Mouse (Mus musculus) stomach, postnatal 0 days (tissue): ENCODE data around the gene Ypel1. TPM values are rescaled to one million over a fixed set of nuclear protein-coding genes. Genes with fewer than 3 reads are reported as not detected.

Experiments used
- ATAC-seq: fragments of 200-750 bp; cut with Nextera tagmentation; 2 replicates; pipeline ENCODE4 v1.8.0; 2017; ENCODE audit not compliant: low FRiP score, low TSS enrichment
- DNase-seq: peaks from one replicate; pipeline ENCODE4 v3.0.0-alpha.2; 2016; ENCODE audit warnings: low spot score
- H3K27ac ChIP-seq: fragments of 300-500 bp; sonication (generic); replicated peaks from 2 replicates; pipeline ENCODE4 v1.5.1; 2014; ENCODE audit warnings: mild to moderate bottlenecking, control low read depth
- H3K27me3 ChIP-seq: fragments of 300-500 bp; sonication (generic); 2 replicates; pipeline ENCODE4 v1.6.1; 2014; ENCODE audit warnings: low read length; ENCODE audit not compliant: control insufficient read depth, insufficient read depth
- H3K36me3 ChIP-seq: fragments of 300-500 bp; sonication (generic); 2 replicates; pipeline ENCODE4 v1.6.1; 2014; ENCODE audit warnings: low read length, mixed read lengths; ENCODE audit not compliant: control insufficient read depth, insufficient read depth
- H3K4me1 ChIP-seq: fragments of 300-500 bp; sonication (generic); replicated peaks from 2 replicates; pipeline ENCODE4 v1.6.1; 2014; ENCODE audit warnings: antibody characterized with exemption; ENCODE audit not compliant: control insufficient read depth, insufficient read depth
- H3K4me2 ChIP-seq: fragments of 300-500 bp; sonication (generic); replicated peaks from 2 replicates; pipeline ENCODE4 v1.6.1; 2014; ENCODE audit warnings: low read depth, mild to moderate bottlenecking, control low read depth, moderate library complexity
- H3K4me3 ChIP-seq: fragments of 300-500 bp; sonication (generic); 2 replicates; pipeline ENCODE4 v1.5.1; 2014; ENCODE audit warnings: low read depth, low read length, control low read depth
- H3K9ac ChIP-seq: fragments of 300-500 bp; sonication (generic); 2 replicates; pipeline ENCODE4 v1.6.1; 2014; ENCODE audit warnings: mild to moderate bottlenecking, low read length, control low read depth, mixed read lengths
- H3K9me3 ChIP-seq: fragments of 300-500 bp; sonication (generic); 2 replicates; pipeline ENCODE4 v1.6.1; 2016; ENCODE audit warnings: low read length; ENCODE audit not compliant: control insufficient read depth
- CTCF ChIP-seq: IDR thresholded peaks from 2 replicates; pipeline ENCODE4 v1.5.1; 2016; ENCODE audit warnings: antibody characterized with exemption, low read depth, mild to moderate bottlenecking, moderate library complexity
- EP300 ChIP-seq: optimal IDR thresholded peaks from 2 replicates; pipeline ENCODE3; 2016; ENCODE audit warnings: antibody characterized with exemption
- WGBS: fragments of 180-500 bp; shearing (Covaris S2); extraction: QIAGEN DNeasy Blood & Tissue Kit; methylation state at CpG from one replicate; pipeline ENCODE4 v1.1.7; 2014; 5-methylcytosine and 5-hydroxymethylcytosine counted together
- polyA plus RNA-seq: library from polyadenylated mRNA; unstranded; fragments of >200 nt; fragmentation: Nextera tagmentation; extraction: Ambion mirVana; gene quantifications from 2 replicates; pipeline ENCODE4 v1.2.1, GENCODE M21; 2015

The Ypel1 gene
- polyA plus RNA-seq, 1 experiment from 2014 or later = 5.9 TPM

- Histone ChIP-seq H3K4me1 (no peaks in the 10 kb centered on the region), H3K4me2 (no peak overlapping the region), H3K36me3 (no peaks in the 10 kb centered on the region), H3K9me3 (no peaks in the 10 kb centered on the region), H3K9ac (no peak overlapping the region), H3K4me3 (no peak overlapping the region), H3K27me3 (no peaks in the 10 kb centered on the region), H3K27ac (no peak overlapping the region)
- no peak for DNase-seq
- no peak for ATAC-seq
- 77% methylated on average over 3 of the region's 3 CpGs for WGBS
- TF ChIP-seq EP300 = no peak
- TF ChIP-seq CTCF = no peak
Measured at GRCm38 (mm10) chr16:17055584-17055983, 13.9 kb upstream of the Ypel1 start.

GRCm38 (mm10) chr16:17062338-17062737 lies 7.2 kb upstream of the Ypel1 start:
- 61% methylated on average over 1 of the region's 1 CpGs for WGBS
- Histone ChIP-seq H3K4me1 (no peaks in the 10 kb centered on the region), H3K9ac (no peak overlapping the region), H3K36me3 (no peaks in the 10 kb centered on the region), H3K4me3 (no peak overlapping the region), H3K9me3 (no peaks in the 10 kb centered on the region), H3K27me3 (no peaks in the 10 kb centered on the region), H3K4me2 (no peak overlapping the region), H3K27ac (no peak overlapping the region)
- no peak for DNase-seq
- no peak for ATAC-seq
- TF ChIP-seq CTCF = no peak
- no peak for TF ChIP-seq EP300

GRCm38 (mm10) chr16:17067552-17067951 lies 1.9 kb upstream of the Ypel1 start:
- ATAC-seq = no peak
- no peak for TF ChIP-seq CTCF
- TF ChIP-seq EP300 = no peak
- WGBS = 75% methylated on average over 2 of the region's 2 CpGs

GRCm38 (mm10) chr16:17070716-17071115 lies 1.2 kb downstream of the Ypel1 start:
- no peak for DNase-seq
- Histone ChIP-seq H3K27ac (no peak overlapping the region), H3K4me2 (peak overlapping the region; percentile 89), H3K4me3 (peak overlapping the region; percentile 70), H3K9me3 (no peaks in the 10 kb centered on the region), H3K27me3 (no peaks in the 10 kb centered on the region), H3K9ac (no peak overlapping the region), H3K4me1 (no peaks in the 10 kb centered on the region), H3K36me3 (no peaks in the 10 kb centered on the region)
- TF ChIP-seq EP300 (no peak), CTCF (no peak)
- ATAC-seq = no peak
- 32% methylated on average over 6 of the region's 6 CpGs for WGBS

More at GRCm38 (mm10) chr16:17067552-17067951, 1.9 kb upstream of the Ypel1 start:
- Histone ChIP-seq H3K36me3 (no peaks in the 10 kb centered on the region), H3K9me3 (no peaks in the 10 kb centered on the region), H3K4me3 (no peak overlapping the region), H3K4me2 (no peak overlapping the region), H3K9ac (no peak overlapping the region), H3K27ac (no peak overlapping the region), H3K27me3 (no peaks in the 10 kb centered on the region), H3K4me1 (no peaks in the 10 kb centered on the region)
- DNase-seq = no peak

- 87% methylated on average over 7 of the region's 7 CpGs for WGBS
- TF ChIP-seq EP300 (no peak), CTCF (no peak)
- Histone ChIP-seq H3K4me1 (no peaks in the 10 kb centered on the region), H3K36me3 (no peaks in the 10 kb centered on the region), H3K9me3 (no peaks in the 10 kb centered on the region), H3K27me3 (no peaks in the 10 kb centered on the region), H3K27ac (no peak overlapping the region), H3K9ac (no peak overlapping the region), H3K4me2 (no peak overlapping the region), H3K4me3 (no peak overlapping the region)
- ATAC-seq (no peak), DNase-seq (no peak)
Measured at GRCm38 (mm10) chr16:17073000-17073399, 3.5 kb downstream of the Ypel1 start.

GRCm38 (mm10) chr16:17076301-17076700 lies 6.8 kb downstream of the Ypel1 start:
- no peaks in the 10 kb centered on the region for H3K9me3 ChIP-seq
- H3K36me3 ChIP-seq = no peaks in the 10 kb centered on the region; the same call in 1 of the 2 replicates
- DNase-seq (no peak), ATAC-seq (no peak)
- H3K9ac ChIP-seq = no peak overlapping the region
- H3K4me1 ChIP-seq = no peaks in the 10 kb centered on the region
- H3K4me2 ChIP-seq = no peak overlapping the region
- WGBS = 94% methylated on average over 2 of the region's 2 CpGs
- H3K4me3 ChIP-seq = no peak overlapping the region
- H3K27me3 ChIP-seq = no peaks in the 10 kb centered on the region
- H3K27ac ChIP-seq = no peak overlapping the region
- TF ChIP-seq EP300 (no peak), CTCF (peak; percentile 23; the same call in 1 of the 2 replicates)
